Mouse (Mus musculus) cortical plate, adult 2 months (tissue): ENCODE measurements around the gene Ackr3.

ENCODE experiments used
- CTCF ChIP-seq: fragments of 200-500 bp; IDR thresholded peaks from 2 replicates; pipeline ENCODE4 v1.5.1; 2011; ENCODE audit warnings: mild to moderate bottlenecking, control low read depth, low read length; ENCODE audit not compliant: insufficient read depth; ENCODE audit errors: extremely low read depth
- POLR2A ChIP-seq: fragments of 200-500 bp; IDR thresholded peaks from 2 replicates; pipeline ENCODE4 v1.6.1; 2011; ENCODE audit warnings: mild to moderate bottlenecking, low read length, control low read depth; ENCODE audit not compliant: insufficient read depth; ENCODE audit errors: extremely low read depth

GRCm38 (mm10) chr1:90258253-90258887 is 54.6 kb downstream of the Ackr3 start:
- no peak for TF ChIP-seq POLR2A
- no peak for TF ChIP-seq CTCF
